Mouse (Mus musculus) MEL (cell line): ENCODE measurements at regions not wholly inside any gene's neighbourhood (a gene's known extent, or its start where the extent isn't known, plus 50 kb on each side); places are given as distances from the start of the nearest gene placed in this dataset.

Source experiments
- DNase-seq: peaks from one replicate; pipeline ENCODE4 v3.0.0; 2011; ENCODE audit warnings: low read depth, low spot score
- H3K27ac ChIP-seq: 2 replicates; pipeline ENCODE4 v1.5.1; 2012; ENCODE audit warnings: low read depth, mild to moderate bottlenecking, control low read depth, low read length, moderate library complexity; ENCODE audit not compliant: control insufficient read depth
- H3K27me3 ChIP-seq, 2 experiments: fragments of 150-350 bp in 1 of 2; sonication (generic) in 1 of 2; 2 replicates each; pipeline ENCODE4 v1.6.1; 2012; ENCODE audit warnings: low read length in 2 of 2, mild to moderate bottlenecking in 2 of 2, improper control_type of control experiment in 1 of 2, moderate library complexity in 1 of 2; ENCODE audit not compliant: insufficient read depth in 2 of 2, control insufficient read depth in 1 of 2
- H3K36me3 ChIP-seq, 2 experiments: 2 replicates each; pipeline ENCODE4 v1.6.1; 2012 to 2014; ENCODE audit warnings: low read length in 2 of 2, improper control_type of control experiment in 1 of 2, inconsistent platforms in 1 of 2, mild to moderate bottlenecking in 1 of 2; ENCODE audit not compliant: insufficient read depth in 2 of 2, control insufficient read depth in 1 of 2
- H3K4me1 ChIP-seq, 2 experiments: fragments of 150-350 bp in 1 of 2; sonication (generic) in 1 of 2; 2 replicates each; pipeline ENCODE4 v1.6.1; 2012; ENCODE audit warnings: low read length in 2 of 2, improper control_type of control experiment in 1 of 2, mild to moderate bottlenecking in 1 of 2; ENCODE audit not compliant: insufficient read depth in 2 of 2, control insufficient read depth in 1 of 2
- H3K4me3 ChIP-seq, 2 experiments: fragments of 150-350 bp in 1 of 2; sonication (generic) in 1 of 2; 2 replicates each; pipeline ENCODE4 v1.5.1; 2012; ENCODE audit warnings: low read depth in 2 of 2, low read length in 2 of 2, mild to moderate bottlenecking in 2 of 2, moderate library complexity in 2 of 2, control low read depth in 1 of 2, improper control_type of control experiment in 1 of 2; ENCODE audit not compliant: control insufficient read depth in 1 of 2, insufficient read depth in 1 of 2
- H3K79me2 ChIP-seq: 2 replicates; pipeline ENCODE4 v1.6.1; 2012; ENCODE audit warnings: mild to moderate bottlenecking, low read length, moderate library complexity; ENCODE audit not compliant: control insufficient read depth, poor library complexity, insufficient read depth
- H3K9ac ChIP-seq: 2 replicates; pipeline ENCODE4 v1.6.1; 2012; ENCODE audit warnings: low read depth, mild to moderate bottlenecking, control low read depth, low read length, moderate library complexity; ENCODE audit not compliant: control insufficient read depth, poor library complexity, severe bottlenecking
- H3K9me3 ChIP-seq: fragments of 150-350 bp; sonication (generic); replicated peaks from 2 replicates; pipeline ENCODE4 v1.6.1; 2012; ENCODE audit warnings: mild to moderate bottlenecking, low read length, improper control_type of control experiment, moderate library complexity; ENCODE audit not compliant: insufficient read depth
- CHD1 ChIP-seq: IDR thresholded peaks from 2 replicates; pipeline ENCODE4 v1.6.1; 2012; ENCODE audit warnings: low read depth, mild to moderate bottlenecking, inconsistent platforms, low read length, improper control_type of control experiment
- E2F4 ChIP-seq: IDR thresholded peaks from 2 replicates; pipeline ENCODE4 v1.6.1; 2011; ENCODE audit warnings: low read depth, low read length, improper control_type of control experiment, borderline replicate concordance
- ELF1 ChIP-seq: IDR thresholded peaks from 2 replicates; pipeline ENCODE4 v1.6.1; 2014; ENCODE audit warnings: low read depth, mild to moderate bottlenecking, inconsistent platforms, low read length, improper control_type of control experiment, moderate library complexity
- EP300 ChIP-seq, 2 experiments: IDR thresholded peaks; 2 replicates each; pipeline ENCODE4 v1.6.1; 2011; ENCODE audit warnings: improper control_type of control experiment in 2 of 2, low read length in 2 of 2, low read depth in 1 of 2, mild to moderate bottlenecking in 1 of 2
- ETS1 ChIP-seq: IDR thresholded peaks from 2 replicates; pipeline ENCODE4 v1.6.1; 2012; ENCODE audit warnings: low read depth, mild to moderate bottlenecking, inconsistent platforms, low read length, improper control_type of control experiment, moderate library complexity
- GABPA ChIP-seq: IDR thresholded peaks from 2 replicates; pipeline ENCODE4 v1.6.1; 2012; ENCODE audit warnings: low read depth, mild to moderate bottlenecking, inconsistent platforms, low read length, improper control_type of control experiment, moderate library complexity
- GATA1 ChIP-seq: IDR thresholded peaks from 2 replicates; pipeline ENCODE4 v1.6.1; 2011; ENCODE audit warnings: low read depth, low read length, improper control_type of control experiment
- MAFK ChIP-seq: IDR thresholded peaks from 2 replicates; pipeline ENCODE4 v1.6.1; 2011; ENCODE audit warnings: low read depth, mild to moderate bottlenecking, low read length, improper control_type of control experiment, borderline replicate concordance
- MAX ChIP-seq: IDR thresholded peaks from 2 replicates; pipeline ENCODE4 v1.6.1; 2011; ENCODE audit warnings: low read length, improper control_type of control experiment
- MAZ ChIP-seq: IDR thresholded peaks from 2 replicates; pipeline ENCODE4 v1.6.1; 2012; ENCODE audit warnings: low read depth, mild to moderate bottlenecking, inconsistent platforms, low read length, improper control_type of control experiment
- MEF2A ChIP-seq: IDR thresholded peaks from 2 replicates; pipeline ENCODE4 v1.6.1; 2014; ENCODE audit warnings: low read depth, mild to moderate bottlenecking, inconsistent platforms, low read length, improper control_type of control experiment; ENCODE audit not compliant: poor library complexity, insufficient replicate concordance, severe bottlenecking; ENCODE audit errors: extremely low read depth
- MXI1 ChIP-seq: IDR thresholded peaks from 2 replicates; pipeline ENCODE4 v1.6.1; 2011; ENCODE audit warnings: mild to moderate bottlenecking, low read depth, low read length, improper control_type of control experiment
- POLR2AphosphoS5 ChIP-seq: IDR thresholded peaks from 2 replicates; pipeline ENCODE4 v1.6.1; 2012; ENCODE audit warnings: low read depth, borderline replicate concordance, mild to moderate bottlenecking, inconsistent platforms, low read length, moderate library complexity, mixed read lengths
- SMC3 ChIP-seq: IDR thresholded peaks from 2 replicates; pipeline ENCODE4 v1.6.1; 2011; ENCODE audit warnings: low read depth, low read length, improper control_type of control experiment
- TAL1 ChIP-seq: IDR thresholded peaks from 2 replicates; pipeline ENCODE4 v1.6.1; 2012; ENCODE audit warnings: mild to moderate bottlenecking, inconsistent platforms, low read length, moderate library complexity, mixed read lengths
- TBP ChIP-seq: IDR thresholded peaks from 2 replicates; pipeline ENCODE4 v1.8.0; 2011; ENCODE audit warnings: low read depth, low read length, improper control_type of control experiment
- UBTF ChIP-seq: IDR thresholded peaks from 2 replicates; pipeline ENCODE4 v1.6.1; 2012; ENCODE audit warnings: low read depth, mild to moderate bottlenecking, inconsistent platforms, low read length, improper control_type of control experiment, moderate library complexity, borderline replicate concordance; ENCODE audit not compliant: insufficient read depth
- USF1 ChIP-seq: IDR thresholded peaks from 2 replicates; pipeline ENCODE4 v1.6.1; 2014; ENCODE audit warnings: low read depth, mild to moderate bottlenecking, inconsistent platforms, low read length, improper control_type of control experiment, moderate library complexity
- ZNF384 ChIP-seq: IDR thresholded peaks from 2 replicates; pipeline ENCODE4 v1.6.1; 2012; ENCODE audit warnings: low read depth, mild to moderate bottlenecking, inconsistent platforms, low read length, improper control_type of control experiment

DNA sequence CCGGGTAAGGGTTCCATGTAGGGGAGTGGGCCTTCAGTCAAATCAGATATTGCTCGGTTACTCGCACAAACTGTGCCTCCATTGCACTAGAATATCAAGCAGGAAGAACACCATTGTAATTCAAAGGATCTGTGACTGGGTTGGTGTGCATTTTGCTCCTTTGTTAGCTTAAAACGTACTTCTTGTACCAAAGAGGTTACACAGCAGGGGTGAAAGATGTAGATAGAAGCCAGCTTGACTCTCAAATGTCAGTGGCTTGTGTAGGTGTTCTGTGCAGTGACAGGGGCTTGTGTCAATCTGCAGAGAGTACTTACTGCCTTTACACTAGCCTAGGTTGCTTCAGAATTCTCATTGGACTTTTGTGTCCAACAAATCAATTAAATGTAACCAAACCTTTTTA is 623.3 kb downstream of the Dach1 start:
- no peak overlapping the region for H3K9ac ChIP-seq
- TF ChIP-seq CHD1 (no peak), ELF1 (no peak), USF1 (no peak), POLR2AphosphoS5 (no peak), TAL1 (no peak), ETS1 (no peak)
- no peaks in the 10 kb centered on the region for H3K27me3 ChIP-seq
- no peak overlapping the region for H3K4me3 ChIP-seq
- H3K9me3 ChIP-seq = no peaks in the 10 kb centered on the region
- no peaks in the 10 kb centered on the region for H3K79me2 ChIP-seq
- DNase-seq = no peak
- H3K27ac ChIP-seq = no peak overlapping the region
- H3K36me3 ChIP-seq = no peaks in the 10 kb centered on the region
- H3K4me1 ChIP-seq = no peaks in the 10 kb centered on the region

DNA sequence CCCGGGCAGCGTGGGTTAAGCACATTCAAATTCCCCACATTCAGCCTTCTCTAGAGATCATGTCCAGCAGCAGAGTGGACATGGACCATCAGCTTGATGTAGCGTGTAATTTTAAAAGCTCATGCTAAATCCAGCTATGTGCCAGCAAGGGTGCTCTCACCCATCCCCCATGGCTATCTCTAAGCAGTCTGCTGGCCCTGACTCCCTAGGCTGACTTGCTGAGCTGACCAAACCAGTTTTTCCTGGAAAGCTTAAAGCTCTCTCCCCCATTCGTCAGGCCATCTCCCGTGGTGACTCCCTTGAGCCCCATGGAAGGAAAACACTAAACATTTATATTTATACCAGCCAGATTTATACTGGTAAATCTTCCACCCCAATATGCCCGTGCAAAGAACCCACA is 625.3 kb downstream of the Dach1 start:
- no peaks in the 10 kb centered on the region for H3K27me3 ChIP-seq
- H3K9ac ChIP-seq = no peak overlapping the region
- DNase-seq = no peak
- no peaks in the 10 kb centered on the region for H3K79me2 ChIP-seq
- H3K36me3 ChIP-seq = no peaks in the 10 kb centered on the region
- no peak overlapping the region for H3K4me3 ChIP-seq
- no peak overlapping the region for H3K27ac ChIP-seq
- H3K4me1 ChIP-seq = no peaks in the 10 kb centered on the region
- TF ChIP-seq TBP = no peak
- TF ChIP-seq E2F4 = no peak
- TF ChIP-seq GABPA = no peak
- no peak for TF ChIP-seq USF1
- no peak for TF ChIP-seq ETS1
- TF ChIP-seq SMC3 = no peak
- no peak for TF ChIP-seq GATA1
- no peak for TF ChIP-seq EP300 (IDR thresholded peaks at IDR 0.05; ENCODE audit: low read depth in 1 of 2, low read length in 2 of 2)
- no peak for TF ChIP-seq MAFK
- no peak for TF ChIP-seq MAZ
- no peak for TF ChIP-seq MXI1
- no peak for TF ChIP-seq POLR2AphosphoS5
- TF ChIP-seq CHD1 = no peak
- TF ChIP-seq MEF2A = no peak
- no peak for TF ChIP-seq ZNF384
- no peak for TF ChIP-seq UBTF
- no peak for TF ChIP-seq MAX
- no peaks in the 10 kb centered on the region for H3K9me3 ChIP-seq
